Mouse (Mus musculus) lung, postnatal 25 days (tissue): ENCODE data around the gene Tspan4.
A peak's percentile ranks its signal among the peaks of the same experiment; 100 is the strongest.

Experiments
- DNase-seq: peaks from one replicate; pipeline ENCODE4 v3.0.0; 2022; ENCODE audit warnings: low spot score

Tspan4 gene

DNA sequence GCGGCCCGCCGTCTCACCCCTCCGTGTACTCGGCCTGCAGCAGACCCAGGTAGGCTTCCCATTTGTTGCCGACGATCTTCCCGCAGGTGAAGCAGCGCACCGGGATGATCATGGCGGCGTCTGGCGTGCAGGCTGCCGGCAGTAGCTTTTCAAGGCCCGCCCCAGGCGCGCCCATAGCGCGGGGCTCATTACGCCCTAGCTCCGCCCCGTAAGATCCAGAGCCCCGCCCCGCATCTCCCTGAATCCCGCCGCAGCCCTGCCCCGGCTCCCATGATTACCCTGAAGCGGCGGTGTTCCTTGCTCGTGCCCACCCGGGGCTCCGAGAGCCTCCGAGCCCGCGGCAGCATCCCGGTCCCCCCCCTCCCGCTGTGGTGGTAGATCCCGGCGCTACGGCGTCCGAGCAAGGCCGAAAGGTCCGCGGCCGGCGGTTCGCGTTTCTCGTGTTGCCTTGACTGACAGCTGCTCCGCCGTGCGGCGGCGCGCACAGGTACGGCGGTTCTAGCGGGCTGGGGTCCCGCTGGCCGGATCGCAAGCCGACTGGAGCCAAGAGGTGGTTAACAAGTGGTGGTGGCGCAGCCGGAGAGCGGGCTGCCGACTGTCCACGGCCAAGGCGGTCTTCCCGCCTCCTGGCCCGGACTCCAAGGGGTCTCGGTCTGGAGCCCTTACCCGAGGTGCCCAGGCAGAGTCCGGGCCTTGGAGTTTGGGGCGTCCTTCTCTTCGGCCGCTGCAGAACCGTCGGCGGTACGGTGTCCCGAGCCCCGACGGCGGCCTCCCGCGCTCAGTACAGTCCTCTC is at the start of gene Tspan4, which contains the start of gene Polr2l:
Tspan4 (plus strand) TSS at position 230 of the 794 bp plus-strand sequence.
Polr2l (minus strand) TSS at position 122 of the 794 bp plus-strand sequence.
- DNase-seq, result peak; percentile 86

DNA sequence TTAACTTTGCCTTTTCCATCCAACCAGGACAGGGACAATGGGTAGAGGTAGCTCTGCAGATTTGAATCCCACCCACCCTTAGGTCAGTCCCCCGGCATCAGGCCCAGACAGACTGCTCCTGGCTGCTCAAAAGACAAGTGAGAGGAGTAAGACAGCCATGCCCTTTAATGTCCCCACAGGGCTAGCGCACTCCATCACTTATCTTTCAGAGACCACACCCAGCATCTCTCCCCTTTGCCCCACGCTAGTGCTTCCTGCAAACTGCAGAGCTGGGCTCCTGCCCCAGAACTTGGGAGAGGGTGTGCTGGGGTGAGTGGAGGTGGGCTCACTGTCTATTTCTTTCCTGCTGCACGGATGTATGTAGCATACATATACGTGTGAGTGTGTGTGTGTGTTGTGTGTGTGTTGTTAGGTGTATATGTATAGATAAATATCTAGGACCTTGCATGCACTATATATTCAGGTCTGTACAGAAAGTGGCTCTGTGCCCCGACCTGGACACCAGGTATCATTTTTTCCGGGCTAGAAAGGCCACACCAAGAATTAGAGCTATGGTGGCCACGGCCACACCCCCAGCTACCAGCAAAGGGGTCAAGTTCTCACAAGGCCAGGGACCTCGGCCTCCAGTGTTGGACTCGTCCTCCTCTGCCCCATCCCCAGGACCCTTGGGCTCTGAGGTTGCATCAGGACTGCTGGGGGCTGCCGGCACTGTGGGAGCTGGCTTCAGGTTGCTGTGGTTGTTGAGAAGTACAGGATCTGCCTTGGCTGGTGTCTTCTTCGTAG is 47.9 kb upstream of the Tspan4 start:
- no peak for DNase-seq

DNA sequence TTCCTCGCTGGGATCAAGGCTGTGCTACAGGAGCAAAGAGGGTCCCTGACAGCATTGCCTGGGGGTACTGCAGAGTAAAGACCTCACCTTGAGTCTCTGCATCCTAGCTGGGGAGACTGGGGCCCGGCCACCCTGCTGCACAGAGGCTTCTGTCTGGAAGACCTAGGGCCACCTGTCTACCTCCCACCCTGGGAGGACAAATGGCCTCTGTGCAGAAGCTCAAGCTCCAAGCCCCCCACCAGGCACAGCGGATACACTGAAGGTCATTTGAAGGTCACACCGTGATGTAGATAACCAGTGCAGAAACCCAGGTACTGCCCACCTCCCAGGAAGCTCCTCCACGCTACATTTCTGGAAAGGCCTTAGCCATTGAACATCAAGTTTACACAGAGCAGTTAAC is 46.3 kb upstream of the Tspan4 start:
- DNase-seq, result no peak

DNA sequence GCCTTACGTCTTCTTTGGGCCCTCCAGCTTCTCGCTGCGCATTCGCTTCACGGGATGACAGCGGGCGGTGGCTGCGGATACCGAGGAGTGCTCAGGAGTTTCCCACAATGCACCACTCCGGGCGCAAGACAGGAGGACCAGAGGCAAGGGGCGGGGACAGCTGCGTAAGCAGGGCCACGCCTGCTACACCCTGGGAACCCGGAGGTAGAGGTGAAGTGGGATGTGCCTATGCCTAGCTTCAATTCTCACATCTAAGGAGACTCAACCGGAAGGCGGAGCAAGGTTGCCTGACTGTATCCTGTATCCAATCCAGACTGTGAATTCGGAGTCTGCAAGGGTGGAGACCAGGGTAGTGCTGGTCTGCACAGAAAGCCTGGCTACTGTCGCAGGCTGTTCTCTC is 45.7 kb upstream of the Tspan4 start, which contains the start of gene Cend1:
Cend1 (minus strand) TSS at position 182 of the 400 bp plus-strand sequence.
- peak; percentile 30 for DNase-seq

DNA sequence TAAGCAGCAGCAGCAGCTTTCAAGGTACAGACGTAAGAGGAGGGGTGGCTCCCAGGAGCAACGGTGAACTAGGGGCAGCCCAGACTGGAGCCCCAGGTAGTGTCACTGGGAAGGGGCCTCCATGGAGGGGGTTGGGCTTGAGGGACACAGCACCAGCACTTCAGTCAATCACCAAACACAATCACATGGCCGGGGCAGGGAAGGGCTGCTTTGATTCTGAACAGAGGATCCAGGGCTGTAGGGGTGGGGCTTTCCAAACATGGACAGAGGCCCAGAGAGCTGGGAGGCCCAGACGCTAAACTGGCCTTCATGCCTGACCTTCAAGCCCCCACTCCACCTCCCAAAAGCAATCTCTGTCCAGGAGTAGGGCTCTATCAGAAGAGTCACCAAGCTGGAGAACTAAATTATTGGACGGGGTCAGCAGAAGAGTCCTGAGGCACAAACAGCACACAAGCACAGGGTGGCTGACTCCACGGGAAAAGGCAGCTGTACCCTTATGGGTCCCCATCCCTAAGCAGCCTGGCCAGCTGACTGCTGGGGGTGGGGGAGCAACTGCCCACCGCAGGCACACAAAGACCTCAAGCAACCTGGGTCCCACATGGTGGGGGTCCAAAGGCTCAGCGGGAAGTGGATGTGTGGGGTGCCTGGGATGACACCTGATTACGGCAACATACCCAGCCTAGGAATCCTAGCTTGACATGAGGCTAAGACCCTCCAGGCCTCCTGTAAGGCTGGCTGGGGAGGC is 45.0 kb upstream of the Tspan4 start:
- no peak for DNase-seq

DNA sequence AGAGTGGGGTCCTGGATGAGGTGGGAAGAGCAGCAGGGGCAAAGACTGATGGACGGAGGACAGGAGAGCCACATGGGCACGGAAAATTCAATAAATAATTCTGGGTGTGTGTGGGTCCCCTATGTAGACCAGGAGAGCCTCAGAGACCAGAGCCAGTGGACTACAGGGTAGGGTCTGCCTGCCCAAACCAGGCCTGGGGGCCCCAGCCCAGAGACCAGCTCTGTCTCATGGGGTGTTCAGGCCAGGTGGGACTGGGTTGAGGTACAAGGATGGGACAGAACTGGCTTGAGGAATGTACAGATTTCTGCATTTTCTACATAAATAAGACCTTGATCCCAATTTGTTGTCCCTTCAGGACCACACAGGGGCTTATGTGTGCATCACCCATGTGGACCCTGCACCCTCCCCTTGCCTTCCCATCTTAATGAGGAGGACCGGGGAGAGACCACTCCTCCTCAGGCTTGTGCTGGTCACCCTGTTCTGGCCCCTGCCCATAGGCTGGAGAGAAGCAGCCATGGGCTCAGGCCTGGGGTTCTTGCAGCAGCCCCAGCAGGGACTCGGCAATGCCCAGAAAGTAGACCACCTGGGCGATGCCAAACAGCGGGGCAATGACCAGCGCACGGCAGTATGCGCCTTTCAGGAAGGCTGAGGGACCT is 44.3 kb upstream of the Tspan4 start:
- no peak for DNase-seq

DNA sequence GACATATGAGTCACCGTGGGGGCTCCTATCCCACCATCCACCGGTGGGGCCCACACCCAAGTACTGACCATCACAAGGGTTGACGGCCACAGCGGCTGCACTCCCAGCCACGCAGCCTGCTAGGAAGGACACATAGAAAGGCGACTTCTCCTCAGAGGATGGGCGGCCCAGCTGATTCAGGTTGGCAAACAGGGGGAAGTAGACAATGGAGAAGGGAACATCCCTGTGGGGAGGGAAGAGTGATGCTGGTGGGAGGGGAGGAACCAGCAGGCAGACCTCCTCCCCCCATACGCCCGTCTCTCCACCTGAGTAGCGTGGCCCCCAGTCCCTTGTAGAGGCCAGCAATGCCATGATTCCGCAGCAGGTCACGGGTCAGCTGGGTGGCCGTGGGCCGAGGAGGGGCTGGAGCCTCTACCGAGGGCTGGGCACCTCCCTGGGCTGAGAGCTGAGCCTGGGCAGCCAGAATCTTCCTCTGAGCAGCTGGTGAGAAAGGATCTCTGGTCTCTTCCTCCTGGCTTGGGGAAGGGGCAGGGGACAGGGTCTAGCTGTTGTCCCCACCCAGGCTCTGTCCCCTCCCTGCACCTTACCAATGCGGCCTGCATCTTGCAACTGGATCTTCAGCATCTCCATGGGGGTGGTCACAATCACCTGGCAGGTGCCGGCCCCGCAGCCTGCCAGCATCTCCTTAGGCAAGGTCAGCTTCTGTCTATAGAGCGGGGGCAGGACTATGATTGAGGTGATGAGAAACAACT is 43.4 kb upstream of the Tspan4 start:
- DNase-seq, result no peak

DNA sequence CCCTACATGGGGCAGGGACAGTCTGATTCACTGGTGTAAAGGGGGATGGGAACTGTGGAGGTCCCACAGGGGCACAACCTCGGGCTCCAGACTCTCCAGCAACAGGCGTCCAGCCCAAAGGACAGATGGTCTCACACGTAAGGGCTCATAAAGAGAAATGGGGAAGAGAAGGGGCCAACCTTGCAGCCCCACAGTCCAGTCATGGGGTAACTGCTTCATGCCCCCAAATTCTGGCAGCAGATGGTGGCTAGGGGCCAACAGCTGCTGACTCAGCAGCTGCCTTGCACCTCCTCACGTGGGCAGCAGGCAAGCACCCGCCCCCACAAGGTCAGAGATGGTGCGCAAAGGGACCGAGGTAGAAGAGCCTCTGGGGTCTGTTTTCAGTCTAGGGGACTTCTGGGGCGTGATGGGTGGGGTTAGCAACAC is 42.8 kb upstream of the Tspan4 start:
- no peak for DNase-seq

DNA sequence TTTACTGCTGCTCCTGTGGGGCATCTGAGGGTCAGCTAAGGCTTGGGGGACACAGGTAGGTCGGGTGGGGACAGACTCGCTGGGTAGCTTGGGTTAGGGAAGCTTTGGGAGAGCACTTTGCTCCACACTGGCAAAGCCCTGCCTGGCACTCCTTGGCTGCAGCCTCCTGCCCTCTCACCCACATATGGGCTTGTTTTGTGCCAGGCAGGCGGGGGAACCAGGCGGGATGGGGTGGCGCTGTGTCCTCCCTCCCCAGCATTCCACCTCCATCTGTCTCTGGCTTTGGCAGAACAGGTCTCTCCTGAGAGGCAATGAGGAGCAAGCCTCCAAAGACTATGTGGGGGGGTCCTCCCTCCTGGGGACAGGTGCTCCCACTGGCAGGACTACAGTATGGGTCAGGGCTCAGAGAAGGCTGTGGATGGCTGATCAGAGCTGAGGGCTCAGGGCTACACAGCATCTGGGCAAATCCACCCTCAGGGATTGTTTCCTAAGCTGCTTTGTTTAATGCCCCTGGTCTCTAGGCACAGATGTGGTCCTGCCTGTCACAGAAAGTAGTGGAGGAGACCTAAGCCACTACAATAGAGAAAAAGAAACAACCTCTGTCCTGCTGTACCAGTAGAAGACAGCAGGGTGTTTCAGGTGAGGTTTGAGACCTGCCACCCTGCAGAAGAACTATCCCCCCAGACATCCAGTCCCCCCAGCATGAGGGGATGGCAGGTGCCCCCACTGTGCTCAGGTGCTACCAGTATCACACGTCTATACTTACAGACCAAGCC is 42.1 kb upstream of the Tspan4 start:
- DNase-seq, result no peak

DNA sequence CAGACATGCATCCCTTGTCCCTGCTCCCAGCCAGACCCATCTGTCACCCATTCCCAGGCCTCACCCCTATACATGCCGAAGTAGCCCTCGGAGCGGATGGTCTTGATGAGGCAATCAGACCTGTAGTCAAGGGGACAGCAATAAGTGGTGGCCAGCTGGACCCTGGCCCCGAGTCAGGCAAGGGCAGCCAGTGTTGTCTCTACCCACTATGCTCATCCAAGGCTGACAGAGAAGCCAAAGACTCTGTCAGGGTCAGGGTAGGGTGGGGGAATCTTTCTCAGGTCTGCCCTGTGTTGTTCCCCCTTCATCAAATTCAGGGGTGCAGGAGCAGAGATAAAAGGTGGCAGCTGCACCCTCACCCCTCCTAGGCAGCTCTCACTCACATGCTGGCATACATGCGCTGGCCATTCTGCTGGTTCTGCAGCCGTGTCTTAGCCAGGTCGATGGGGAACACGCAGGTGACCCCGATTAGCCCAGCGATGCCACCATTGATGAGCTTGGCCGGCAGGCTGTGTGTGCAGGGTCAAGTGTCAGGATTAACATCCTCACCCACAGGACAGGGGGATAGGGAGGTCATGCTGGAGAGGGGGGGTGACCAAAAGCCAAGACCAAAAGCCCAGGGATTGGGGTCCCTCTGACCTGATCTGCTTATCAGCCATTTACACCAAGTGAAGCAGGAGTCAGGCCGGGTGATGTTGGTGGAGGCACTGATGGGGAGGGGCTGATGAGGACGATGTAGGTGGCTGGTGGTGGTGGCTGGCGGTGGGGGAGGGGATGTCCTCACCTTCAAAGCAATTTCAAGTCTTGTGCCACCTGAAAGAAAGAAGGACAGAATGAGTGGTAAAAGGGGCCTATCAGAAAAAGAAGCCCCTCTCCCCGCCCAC is 41.3 kb upstream of the Tspan4 start:
- DNase-seq, result no peak

DNA sequence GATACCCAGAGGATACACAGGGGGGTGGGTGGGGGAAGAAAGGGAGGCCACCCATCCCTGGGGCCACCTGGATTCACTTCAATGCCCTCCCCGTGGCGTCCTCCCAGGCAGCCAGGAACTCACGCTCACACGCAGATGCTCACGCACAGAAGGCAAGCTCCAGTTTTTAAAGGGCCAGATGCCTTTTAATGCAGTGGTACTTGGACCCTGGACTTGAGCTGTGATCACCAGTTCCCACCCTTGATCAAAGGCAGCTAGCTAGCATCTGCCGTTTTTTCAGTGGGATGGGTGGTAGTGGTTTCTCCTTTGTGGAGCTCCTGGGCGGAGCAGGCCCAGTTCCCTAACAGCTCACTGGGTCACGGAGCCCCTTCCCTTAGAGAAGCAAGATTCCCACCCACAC is 40.6 kb upstream of the Tspan4 start:
- DNase-seq, result no peak

DNA sequence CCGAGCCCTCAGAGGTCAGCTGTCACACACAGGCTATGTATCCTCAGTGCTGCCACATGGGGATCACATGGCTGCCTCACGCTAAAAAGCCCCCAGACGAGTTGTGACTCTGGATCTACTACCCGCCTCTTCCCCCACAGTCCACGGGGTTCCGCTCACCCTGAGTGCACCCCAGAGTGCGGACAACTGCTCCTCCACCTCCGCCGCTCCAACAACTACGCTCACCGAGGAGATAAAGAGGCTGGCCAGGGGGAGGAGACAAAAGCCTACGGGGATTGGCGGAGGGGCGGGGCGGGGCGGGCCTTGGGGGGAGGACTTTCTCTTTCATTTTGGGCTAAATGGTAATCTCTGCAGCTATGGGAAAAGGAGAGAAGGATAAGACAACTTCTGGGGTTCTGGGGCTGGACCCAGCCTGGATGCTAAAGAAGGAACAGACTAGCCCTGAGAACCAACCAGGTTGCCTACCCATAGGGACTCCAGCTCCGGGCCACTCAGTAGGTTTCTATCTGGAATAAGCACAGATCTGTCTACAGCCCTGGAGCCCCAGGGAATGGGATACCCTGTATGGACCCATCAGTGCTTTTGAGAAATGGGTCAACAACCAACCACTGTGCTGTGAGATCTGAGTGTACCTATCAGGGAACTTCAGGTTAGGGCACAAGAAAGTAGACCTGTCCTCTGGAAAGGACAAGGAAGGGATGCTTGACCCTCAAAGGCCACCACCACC is 39.7 kb upstream of the Tspan4 start:
- DNase-seq, result peak; percentile 63

DNA sequence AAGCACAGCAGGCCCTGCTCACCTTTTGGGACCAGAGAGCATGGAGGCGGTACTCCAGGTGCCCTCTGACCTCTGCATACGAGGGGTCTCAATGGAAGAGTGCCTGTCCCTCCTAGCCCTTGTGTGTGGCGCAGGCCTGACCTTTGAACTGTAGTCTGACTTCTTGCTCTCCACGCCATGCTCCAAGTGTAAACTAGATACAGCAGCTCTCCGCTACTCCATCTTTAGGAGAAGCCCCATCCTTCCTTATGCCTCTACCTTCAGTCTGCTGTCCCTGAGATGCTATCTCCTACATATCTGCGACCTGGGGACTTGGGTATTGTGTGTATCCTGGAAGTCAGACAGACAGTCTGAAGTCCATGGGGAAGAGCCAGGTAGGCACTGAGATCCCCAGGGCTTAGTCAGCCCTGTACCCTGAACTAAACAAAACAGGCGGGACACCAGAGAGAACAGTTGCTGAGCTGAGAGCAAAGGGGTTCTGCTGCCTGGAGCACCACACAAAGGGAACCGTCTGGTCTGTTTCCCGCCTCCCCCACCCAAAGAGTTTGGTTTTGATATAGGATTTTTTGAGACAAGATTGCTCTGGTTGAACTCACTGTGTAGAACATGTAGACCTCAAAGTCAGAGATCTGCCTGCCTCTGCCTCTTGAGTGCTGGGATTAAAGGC is 39.1 kb upstream of the Tspan4 start:
- DNase-seq, result no peak

DNA sequence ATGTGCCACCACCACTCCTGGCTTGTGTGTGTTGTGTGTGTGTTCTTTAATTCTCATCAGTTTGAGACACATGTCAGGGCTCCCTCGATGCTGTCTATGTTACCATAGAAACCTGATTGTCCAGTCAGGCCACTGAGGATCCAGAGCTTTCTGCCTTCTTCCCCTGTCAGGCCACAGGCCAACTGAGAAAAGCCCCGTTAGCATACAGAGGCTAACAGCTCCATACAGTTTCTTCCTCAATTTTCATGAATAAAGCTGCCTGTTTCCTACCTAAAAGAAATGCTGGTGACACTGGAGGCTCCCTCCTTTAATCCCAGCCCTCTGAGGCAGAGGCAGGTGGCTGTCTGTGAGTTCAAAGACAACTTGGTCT is 38.5 kb upstream of the Tspan4 start:
- DNase-seq, result no peak

DNA sequence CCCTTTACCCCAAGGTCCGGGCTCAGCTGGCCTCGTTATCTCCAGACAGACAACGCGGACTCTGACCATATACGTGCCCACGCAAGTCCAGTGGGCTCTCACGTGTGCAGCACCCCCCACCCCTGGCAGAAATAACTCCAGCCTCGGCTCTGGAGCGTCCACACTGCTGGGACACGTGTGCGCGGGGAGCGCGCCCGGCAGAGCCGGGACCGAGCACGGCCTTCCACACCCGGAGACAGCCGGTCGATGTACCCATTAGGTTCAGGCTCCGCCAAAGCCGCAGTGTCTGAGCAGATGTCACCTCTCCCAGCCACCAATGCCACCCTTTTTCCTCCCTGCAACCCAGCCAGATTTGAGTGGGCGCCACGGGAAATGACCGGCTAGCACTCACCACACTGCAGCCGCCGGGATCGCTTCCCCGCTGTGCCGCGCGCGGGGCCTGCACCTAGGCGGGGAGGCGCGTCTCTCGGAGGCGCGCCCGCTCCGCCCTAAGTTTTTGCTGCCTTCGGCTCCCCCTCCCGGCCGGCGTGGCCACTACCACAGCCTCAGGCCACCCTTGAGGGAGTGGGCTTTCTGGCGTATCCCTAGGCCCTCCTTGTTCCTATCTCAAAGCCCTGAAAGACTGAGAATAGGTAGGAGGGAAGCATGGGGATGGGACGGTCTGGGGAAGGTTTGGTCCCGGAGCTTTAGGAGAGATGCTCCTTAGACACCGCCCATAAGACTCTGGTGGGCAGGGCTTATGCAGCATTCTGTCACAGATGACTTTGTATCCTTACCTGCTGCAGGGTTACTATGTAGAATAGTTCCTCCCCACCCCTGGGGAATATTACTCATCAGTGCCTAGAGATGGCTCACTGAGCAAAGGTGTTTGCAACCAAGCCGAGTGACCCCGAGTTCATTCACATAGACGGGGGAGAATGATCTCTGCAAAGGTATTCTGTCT is 37.6 kb upstream of the Tspan4 start, which contains the start of gene Slc25a22:
Slc25a22 (minus strand) TSS at position 715 of the 943 bp plus-strand sequence.
- DNase-seq, result peak; percentile 79

DNA sequence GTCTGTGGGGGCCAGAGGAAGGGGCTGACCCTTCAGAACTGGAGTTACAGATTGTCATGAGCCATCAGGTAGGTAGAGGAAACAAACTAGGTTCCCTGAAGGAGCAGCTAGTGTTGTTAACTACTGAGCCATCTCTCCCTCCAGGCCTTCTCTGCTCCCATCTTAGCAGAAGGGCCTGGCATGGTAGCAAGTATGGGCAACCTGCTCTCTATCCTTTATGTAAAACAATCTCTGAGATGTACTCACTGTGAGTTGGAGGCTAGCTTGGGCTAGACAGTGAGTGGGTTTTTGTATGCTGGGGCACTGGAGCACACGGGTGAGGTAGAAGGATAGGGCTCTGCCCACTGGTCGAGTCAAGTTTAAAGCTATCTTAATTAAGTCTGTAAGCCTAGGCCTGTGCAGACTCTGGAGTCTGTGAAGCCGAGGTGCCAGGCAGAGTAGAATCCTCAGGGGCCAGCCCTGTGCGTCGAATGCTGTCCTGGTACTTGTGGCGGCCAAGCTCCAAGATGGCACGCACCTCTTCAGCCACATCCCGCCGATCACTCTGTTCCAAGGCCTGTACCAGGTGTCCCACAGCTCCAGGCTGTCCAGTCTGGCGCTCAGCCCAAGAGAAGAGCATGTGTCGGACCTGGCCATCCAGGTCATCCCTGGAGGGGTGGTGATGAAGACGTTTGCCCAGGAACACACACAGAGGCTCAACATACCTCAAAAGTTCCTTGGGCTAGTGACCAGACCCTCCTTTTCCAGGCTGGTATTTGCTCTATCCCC is 36.7 kb upstream of the Tspan4 start:
- DNase-seq, result no peak
